Mouse (Mus musculus): ENCODE data around the gene Atp2a3. TPM values are rescaled to one million over a fixed set of nuclear protein-coding genes. Genes with fewer than 3 reads are reported as not detected.
A peak's percentile ranks its signal among the peaks of the same experiment; 100 is the strongest.

The Atp2a3 gene
- 10 to 100 TPM in 1 of 2 experiments, 1 to 10 TPM in 1; 8.3 to 12.0 TPM for total RNA-seq (2021)

GRCm38 (mm10) chr11:72961072-72961980 lies at the start of gene Atp2a3:
TSS of gene Atp2a3 (plus strand) at chr11:72961169.
- DNase-seq = peak; percentile 43

DNA sequence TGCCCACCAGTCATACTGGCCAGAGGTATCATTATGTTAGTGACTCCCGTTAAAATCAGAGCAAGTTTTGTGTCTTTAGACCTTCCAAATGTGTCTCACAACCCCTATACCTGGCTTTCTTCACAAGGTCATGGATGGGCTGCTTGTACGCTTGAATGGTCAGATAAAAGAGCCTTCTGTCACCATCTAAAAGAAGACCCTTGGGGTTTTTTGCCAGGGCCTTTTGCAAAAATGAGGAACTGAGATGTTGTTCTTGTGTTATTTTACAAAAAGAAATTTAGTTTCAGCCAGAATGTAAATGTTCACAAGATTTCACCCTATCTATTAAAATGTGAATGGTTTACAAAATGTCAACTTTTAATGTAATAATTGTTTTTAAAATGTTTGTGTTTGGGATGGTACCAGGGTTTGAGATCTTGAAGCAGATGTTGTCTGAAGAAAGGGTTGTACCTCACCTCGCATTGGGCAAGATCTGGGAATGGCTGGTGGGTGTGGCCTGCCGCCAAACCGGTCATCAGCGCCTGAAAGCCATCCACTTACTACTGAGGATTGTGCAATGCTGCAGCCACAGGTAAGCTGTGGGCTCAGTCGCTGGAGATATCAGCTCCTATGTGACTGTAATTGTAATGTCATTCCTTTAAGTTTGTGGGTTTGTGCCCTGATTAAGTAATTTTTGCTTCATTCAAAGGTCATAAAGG lies 43.5 kb upstream of the Atp2a3 start:
- no peak for DNase-seq

GRCm38 (mm10) chr11:72923116-72923515 lies 37.9 kb upstream of the Atp2a3 start:
- no peak for DNase-seq

GRCm38 (mm10) chr11:72924458-72924857 lies 36.5 kb upstream of the Atp2a3 start:
- no peak for DNase-seq

GRCm38 (mm10) chr11:72925067-72925466 lies 35.9 kb upstream of the Atp2a3 start:
- no peak for DNase-seq

- peak; percentile 81 for DNase-seq
Measured at GRCm38 (mm10) chr11:72926226-72926890, 34.6 kb upstream of the Atp2a3 start.

- no peak for DNase-seq
Measured at GRCm38 (mm10) chr11:72928516-72928915, 32.5 kb upstream of the Atp2a3 start.

DNA sequence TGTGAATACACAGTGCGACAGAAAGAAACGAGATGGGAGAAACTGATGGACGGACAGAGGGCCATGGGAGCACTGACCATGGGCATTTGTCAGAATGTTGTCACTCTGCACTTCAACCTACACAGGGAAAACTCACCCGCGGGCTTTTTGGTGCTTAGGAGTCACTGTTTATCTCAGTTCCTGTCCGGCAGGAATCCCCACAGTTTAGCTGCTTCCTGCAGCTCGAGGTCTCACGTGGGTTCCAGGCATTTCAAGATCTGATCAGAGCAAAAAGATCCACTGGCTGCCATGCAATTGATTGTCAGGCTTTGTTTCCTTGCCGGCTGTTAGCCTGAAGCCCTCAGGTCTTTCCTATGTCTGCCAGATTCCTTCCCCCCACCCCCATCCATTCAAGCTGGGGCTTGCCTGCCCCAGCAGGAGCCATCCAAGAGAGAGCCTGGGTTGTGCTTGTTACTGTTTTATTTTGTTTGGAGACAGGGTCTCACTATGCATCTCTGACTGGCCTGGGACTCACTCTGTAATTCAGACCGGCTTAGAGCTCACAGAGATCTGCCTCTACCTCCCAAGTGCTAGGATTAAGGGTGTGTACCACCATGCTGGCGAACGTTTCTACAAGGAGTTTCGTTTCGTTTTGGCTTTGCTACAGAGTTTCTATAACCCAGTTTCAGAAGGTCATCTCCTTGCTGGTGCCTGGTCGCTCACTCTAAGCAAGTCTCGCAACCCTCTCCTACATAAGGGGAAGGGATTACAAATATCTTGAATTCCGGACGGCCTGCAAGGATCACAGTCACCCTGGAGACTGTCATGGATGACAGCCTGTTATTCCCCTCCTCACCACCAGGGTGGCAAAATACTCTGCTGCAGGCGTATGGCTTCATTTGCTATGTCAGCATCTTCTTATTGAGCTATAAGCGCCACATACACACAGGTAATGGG lies 20.5 kb upstream of the Atp2a3 start:
- peak; percentile 68 for DNase-seq

- peak; percentile 42 for DNase-seq
Measured at GRCm38 (mm10) chr11:72944996-72945793, 15.8 kb upstream of the Atp2a3 start.

DNA sequence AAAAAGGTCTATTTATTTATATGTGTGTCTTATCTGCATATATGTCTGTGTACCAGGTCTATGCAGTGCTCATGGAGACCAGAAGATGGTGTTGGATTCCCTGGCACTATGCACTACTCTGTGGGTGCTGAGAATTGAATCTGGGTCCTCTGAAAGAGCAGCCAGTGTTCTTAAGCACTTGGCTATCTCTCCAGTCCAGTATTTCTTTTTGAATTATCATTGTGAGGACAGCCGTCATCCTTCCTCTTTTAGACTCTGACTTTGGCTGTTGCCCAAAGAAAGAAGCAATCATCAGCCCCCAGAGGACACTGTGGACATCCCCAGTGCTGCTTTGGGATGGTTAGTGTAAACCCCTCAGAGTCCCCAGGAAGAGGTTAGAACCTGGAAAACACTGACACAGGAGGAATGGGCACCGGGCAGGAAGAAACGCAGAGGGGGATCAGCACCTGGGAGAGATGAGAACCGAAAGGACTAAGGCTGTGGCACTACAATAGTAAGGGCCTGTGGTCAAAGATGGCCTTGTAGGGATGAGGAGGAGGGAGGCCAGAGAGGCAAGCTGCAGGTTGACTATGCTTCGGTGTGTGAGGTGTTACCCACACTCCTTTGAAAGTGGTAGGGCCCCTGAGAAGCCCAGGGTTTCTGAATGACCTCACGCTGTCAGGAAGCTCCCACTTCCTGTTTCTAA lies 15.0 kb upstream of the Atp2a3 start:
- peak; percentile 38 for DNase-seq

- DNase-seq = no peak
Measured at GRCm38 (mm10) chr11:72946560-72947119, 14.3 kb upstream of the Atp2a3 start.

GRCm38 (mm10) chr11:72947840-72948239 lies 13.1 kb upstream of the Atp2a3 start:
- no peak for DNase-seq

DNA sequence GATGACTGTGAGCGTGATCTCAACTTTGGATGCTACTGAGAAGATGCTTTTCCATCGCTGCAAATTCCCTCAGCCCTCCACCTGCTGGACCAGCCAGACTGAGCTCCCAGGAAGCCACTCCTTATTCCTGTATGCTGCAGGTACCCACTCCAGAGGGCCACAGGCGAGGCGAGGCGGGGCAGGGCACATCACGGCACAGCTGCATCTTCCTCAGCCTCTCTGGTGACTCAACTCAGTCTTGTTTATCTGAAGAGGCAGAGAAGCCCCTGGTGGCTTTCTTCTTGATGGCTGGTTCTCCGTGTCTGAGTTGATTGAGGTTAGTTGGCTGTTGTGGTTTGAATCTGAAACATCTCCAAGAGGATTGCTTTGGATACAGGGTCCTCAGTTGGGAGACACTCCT lies 12.7 kb upstream of the Atp2a3 start:
- no peak for DNase-seq

DNA sequence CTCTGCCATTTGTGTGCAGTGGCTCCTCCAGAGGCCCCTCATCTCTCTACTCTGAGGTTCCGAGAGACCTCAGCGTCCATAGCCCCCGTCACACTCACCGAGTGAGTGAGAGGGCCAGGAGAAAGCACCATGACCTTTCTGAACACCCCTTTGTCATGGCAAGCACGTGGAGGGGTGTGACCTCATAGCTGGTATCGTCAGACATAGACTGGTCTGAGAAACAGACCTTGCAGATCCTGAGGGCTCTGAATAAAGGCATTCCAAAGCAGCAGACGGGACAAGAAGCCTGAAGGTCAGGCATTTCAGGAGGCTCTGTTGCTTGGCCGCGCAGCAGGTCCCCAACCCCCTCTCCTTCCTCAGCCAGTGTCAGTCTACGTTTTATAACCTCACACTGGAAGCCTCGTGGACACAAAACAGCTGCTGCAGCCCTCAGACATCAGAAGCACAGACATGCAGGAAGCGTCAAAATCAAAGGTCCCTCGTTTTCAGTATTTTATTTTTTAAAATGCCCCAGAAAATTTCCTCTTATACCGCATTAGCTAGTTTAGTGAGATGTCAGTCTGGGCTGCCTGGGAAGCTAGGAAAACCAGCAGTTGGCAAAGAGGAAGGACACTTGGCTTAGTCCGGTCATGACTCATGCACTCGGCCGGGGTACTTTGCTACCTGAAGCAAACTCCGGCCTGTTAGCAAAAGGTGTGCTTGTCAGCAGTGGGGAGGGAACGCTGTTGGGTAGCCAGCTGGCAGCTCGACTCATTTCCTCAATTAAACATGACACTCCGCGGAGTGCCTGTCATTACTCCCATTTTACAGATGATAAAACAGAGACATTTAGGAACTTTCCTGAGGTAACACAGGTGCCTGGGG lies 9.6 kb upstream of the Atp2a3 start:
- no peak for DNase-seq

GRCm38 (mm10) chr11:72952226-72952625 lies 8.7 kb upstream of the Atp2a3 start:
- DNase-seq = peak; percentile 47

GRCm38 (mm10) chr11:72952697-72953096 lies 8.3 kb upstream of the Atp2a3 start:
- DNase-seq = no peak

DNA sequence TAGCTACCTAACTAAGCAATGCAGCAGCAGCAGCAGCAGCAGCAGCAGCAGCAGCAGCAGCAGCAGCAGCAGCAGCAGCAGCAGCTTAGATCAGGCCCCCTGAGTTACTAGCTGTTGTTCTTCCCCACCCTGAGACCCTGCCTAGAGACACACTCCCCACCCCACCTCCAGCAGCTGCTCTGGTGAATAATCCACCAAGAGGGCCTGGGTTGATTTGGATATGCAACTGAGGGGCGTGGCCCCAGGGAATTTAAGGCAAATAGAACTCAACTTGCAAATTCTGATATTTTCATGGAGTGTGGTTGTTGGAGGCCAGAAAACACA lies 7.9 kb upstream of the Atp2a3 start:
- DNase-seq = no peak

DNA sequence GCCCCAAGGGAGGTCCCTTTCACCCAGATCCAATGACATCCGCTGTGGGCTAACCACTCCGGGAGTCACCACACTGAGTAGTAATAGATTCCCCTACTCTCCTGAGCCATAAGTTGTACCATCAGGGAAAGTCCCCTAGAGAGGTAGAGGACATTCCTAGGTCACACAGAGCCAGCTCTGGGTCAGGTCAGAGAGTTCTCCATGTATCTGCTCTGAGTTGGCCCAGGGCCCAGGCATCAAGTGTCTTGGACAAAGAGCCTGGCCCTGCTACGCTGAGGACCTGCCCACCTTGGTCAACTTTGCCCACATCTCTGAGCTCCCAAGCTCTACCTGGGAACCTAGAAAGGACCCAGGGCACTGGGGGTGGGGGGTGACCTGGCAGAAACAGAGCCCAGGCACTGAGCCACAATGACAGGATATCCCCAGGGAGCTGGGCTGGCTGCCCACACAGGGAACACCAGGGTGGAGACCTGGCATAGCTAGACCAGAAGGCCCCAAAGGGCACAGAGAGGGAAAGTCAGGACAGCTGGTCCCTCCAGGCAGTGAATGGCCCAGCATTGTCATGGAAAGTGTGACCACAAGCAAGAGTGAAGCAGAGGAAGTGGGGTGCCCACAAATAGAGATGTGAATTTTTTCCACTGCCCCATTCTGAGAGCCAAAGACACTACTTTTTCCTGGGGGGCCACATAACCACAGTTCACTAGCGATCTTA lies 7.4 kb upstream of the Atp2a3 start:
- DNase-seq = peak; percentile 79

DNA sequence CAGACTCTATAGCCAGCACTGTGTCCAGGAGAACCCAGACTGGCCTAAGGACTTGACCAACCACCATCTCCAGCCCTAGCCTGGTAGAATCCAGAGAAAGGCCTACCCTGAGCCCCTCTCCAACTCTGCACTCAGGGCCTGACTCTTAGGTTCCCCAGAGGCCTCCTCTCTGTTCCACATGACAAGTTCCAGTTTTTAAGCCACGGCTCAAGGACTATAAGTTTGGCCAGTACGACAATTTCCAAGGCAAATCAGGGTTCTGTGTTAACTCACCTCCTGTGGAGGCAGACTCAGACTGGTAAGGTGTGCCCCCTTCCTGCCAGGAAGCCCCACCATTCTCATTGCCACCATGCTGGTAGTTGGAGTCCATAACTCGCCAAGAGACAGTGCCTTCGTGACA lies 6.8 kb upstream of the Atp2a3 start:
- no peak for DNase-seq
